Mouse (Mus musculus): ENCODE results near the gene Sbf1. TPM values are rescaled to one million over a fixed set of nuclear protein-coding genes. Genes with fewer than 3 reads are reported as not detected.

Sbf1 gene
- polyA plus RNA-seq, 1 experiment from 2014 or later: 101 TPM

DNA sequence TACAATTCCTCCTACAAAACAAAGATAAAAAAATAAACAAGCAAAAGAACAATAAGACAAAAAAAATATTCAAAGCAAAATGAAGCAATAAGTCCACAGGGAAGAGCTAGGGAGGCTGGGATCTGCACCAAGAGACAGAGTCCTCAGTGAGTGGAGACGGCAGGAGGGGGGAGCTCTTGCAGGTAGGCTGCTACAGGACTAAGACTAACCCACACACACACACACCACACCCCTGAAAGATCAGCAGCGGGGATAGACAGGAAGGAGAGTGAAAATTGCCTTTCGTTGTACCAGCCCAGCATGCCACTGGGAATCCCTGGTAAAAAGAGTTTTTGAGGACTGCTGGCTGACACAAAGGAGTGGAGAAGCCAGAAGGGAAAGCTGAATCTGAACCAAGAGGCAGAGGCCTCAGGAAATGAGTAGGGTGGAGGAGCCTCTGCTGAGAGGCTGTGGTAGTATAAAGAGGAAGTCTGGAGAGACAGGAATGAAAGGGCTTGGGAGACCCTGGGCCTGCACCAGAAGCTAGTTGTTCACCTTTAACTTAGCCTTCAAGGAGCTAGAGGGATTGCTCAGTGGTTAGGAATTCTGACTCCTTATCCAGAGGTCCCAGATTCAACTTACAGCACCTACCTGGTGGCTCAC, 75.2 kb downstream of the Sbf1 start:
- Histone ChIP-seq H3K9ac (ENCODE audit: low read depth, low read length) (no peak overlapping the region), H3K27ac (ENCODE audit: low read length) (0 out of 2 replicates have a peak overlapping the region, but pooled peaks have one; percentile 24)
- WGBS: 66% methylated on average over 3 of the region's 3 CpGs

More for the DNA sequence above, 75.2 kb downstream of the Sbf1 start:
- no peak for ATAC-seq
- H3K9me3 ChIP-seq (replicated peaks; ENCODE audit: control insufficient read depth, low read length, poor library complexity, severe bottlenecking): no peaks in the 10 kb centered on the region
- peaks cover 10% of the 10 kb centered on the region for H3K36me3 ChIP-seq (ENCODE audit: control insufficient read depth, insufficient read depth, low read length)
- H3K27me3 ChIP-seq (ENCODE audit: control insufficient read depth, insufficient read depth, low read depth, low read length): no peaks in the 10 kb centered on the region
- H3K4me2 ChIP-seq (ENCODE audit: low read length): no peak overlapping the region
- no peaks in the 10 kb centered on the region for H3K4me1 ChIP-seq (ENCODE audit: control insufficient read depth, insufficient read depth, low read length)
- no peak overlapping the region for H3K4me3 ChIP-seq (ENCODE audit: low read depth, low read length)

Small RNA genes lying within 50 kb of the gene (microRNA-seq; reads per million reads assigned to microRNA genes)
- gene Mir6959: 1.0 reads per million

Other genes starting within 250 kb of the Sbf1 start
- gene Trabd, start 240.2 kb downstream of the Sbf1 start, polyA plus RNA-seq (2015; fragmentation: Nextera tagmentation; extraction: Ambion mirVana): 36.8 and 39.9 TPM in 2 replicates
- gene Selenoo, start 226.2 kb downstream of the Sbf1 start, polyA plus RNA-seq (2015; fragmentation: Nextera tagmentation; extraction: Ambion mirVana): 17.8 and 19.1 TPM in 2 replicates
- 18.5 and 19.1 TPM in 2 replicates for gene Tubgcp6, start 192.2 kb downstream of the Sbf1 start, polyA plus RNA-seq (2015; fragmentation: Nextera tagmentation; extraction: Ambion mirVana)
- gene Hdac10, start 186.6 kb downstream of the Sbf1 start, polyA plus RNA-seq (2015; fragmentation: Nextera tagmentation; extraction: Ambion mirVana): 30.6 and 31.0 TPM in 2 replicates
- gene Mapk12, start 174.6 kb downstream of the Sbf1 start, polyA plus RNA-seq (2015; fragmentation: Nextera tagmentation; extraction: Ambion mirVana): 3.0 and 4.4 TPM in 2 replicates
- gene Mapk11, start 165.7 kb downstream of the Sbf1 start, polyA plus RNA-seq (2015; fragmentation: Nextera tagmentation; extraction: Ambion mirVana): 29.0 and 32.6 TPM in 2 replicates
- gene Plxnb2, start 134.5 kb downstream of the Sbf1 start, polyA plus RNA-seq (2015; fragmentation: Nextera tagmentation; extraction: Ambion mirVana): 90.1 and 92.1 TPM in 2 replicates
- 120 and 124 TPM in 2 replicates for gene Dennd6b, start 118.8 kb downstream of the Sbf1 start, polyA plus RNA-seq (2015; fragmentation: Nextera tagmentation; extraction: Ambion mirVana)
- 76.7 and 82.0 TPM in 2 replicates for gene Ppp6r2, start 103.8 kb downstream of the Sbf1 start, polyA plus RNA-seq (2015; fragmentation: Nextera tagmentation; extraction: Ambion mirVana)
- gene Adm2, start 7.4 kb upstream of the Sbf1 start, polyA plus RNA-seq (2015; fragmentation: Nextera tagmentation; extraction: Ambion mirVana): not detected in 2 replicates
- not detected in 2 replicates for gene Miox, start 19.1 kb upstream of the Sbf1 start, polyA plus RNA-seq (2015; fragmentation: Nextera tagmentation; extraction: Ambion mirVana)
- 29.0 and 34.9 TPM in 2 replicates for gene Lmf2, start 40.3 kb upstream of the Sbf1 start, polyA plus RNA-seq (2015; fragmentation: Nextera tagmentation; extraction: Ambion mirVana)
- gene Ncaph2, start 40.4 kb upstream of the Sbf1 start, polyA plus RNA-seq (2015; fragmentation: Nextera tagmentation; extraction: Ambion mirVana): 116 and 117 TPM in 2 replicates
- 11.8 and 16.4 TPM in 2 replicates for gene Sco2, start 58.5 kb upstream of the Sbf1 start, polyA plus RNA-seq (2015; fragmentation: Nextera tagmentation; extraction: Ambion mirVana)
- gene Tymp, start 61.7 kb upstream of the Sbf1 start, polyA plus RNA-seq (2015; fragmentation: Nextera tagmentation; extraction: Ambion mirVana): 1.9 and 3.0 TPM in 2 replicates
- gene Odf3b, start 64.0 kb upstream of the Sbf1 start, polyA plus RNA-seq (2015; fragmentation: Nextera tagmentation; extraction: Ambion mirVana): 4.8 and 5.5 TPM in 2 replicates
- gene Klhdc7b, start 69.6 kb upstream of the Sbf1 start, polyA plus RNA-seq (2015; fragmentation: Nextera tagmentation; extraction: Ambion mirVana): 0.05 and 0.06 TPM in 2 replicates
- not detected in 2 replicates for gene Syce3, start 95.2 kb upstream of the Sbf1 start, polyA plus RNA-seq (2015; fragmentation: Nextera tagmentation; extraction: Ambion mirVana)
- 0.96 and 1.2 TPM in 2 replicates for gene Cpt1b, start 110.6 kb upstream of the Sbf1 start, polyA plus RNA-seq (2015; fragmentation: Nextera tagmentation; extraction: Ambion mirVana)
- gene C730034F03Rik, start 114.3 kb upstream of the Sbf1 start, polyA plus RNA-seq (2015; fragmentation: Nextera tagmentation; extraction: Ambion mirVana): 6.5 and 7.3 TPM in 2 replicates
- not detected in 2 replicates for gene Gm44502, start 114.4 kb upstream of the Sbf1 start, polyA plus RNA-seq (2015; fragmentation: Nextera tagmentation; extraction: Ambion mirVana)
- gene Chkb, start 114.6 kb upstream of the Sbf1 start, polyA plus RNA-seq (2015; fragmentation: Nextera tagmentation; extraction: Ambion mirVana): 88.3 and 95.2 TPM in 2 replicates
- gene Mapk8ip2, start 138.6 kb upstream of the Sbf1 start, polyA plus RNA-seq (2015; fragmentation: Nextera tagmentation; extraction: Ambion mirVana): 84.4 and 86.4 TPM in 2 replicates
- gene Arsa, start 162.1 kb upstream of the Sbf1 start, polyA plus RNA-seq (2015; fragmentation: Nextera tagmentation; extraction: Ambion mirVana): 32.6 and 37.6 TPM in 2 replicates
- 12.0 and 16.7 TPM in 2 replicates for gene Shank3, start 184.3 kb upstream of the Sbf1 start, polyA plus RNA-seq (2015; fragmentation: Nextera tagmentation; extraction: Ambion mirVana)